Mouse (Mus musculus) stomach, postnatal 0 days (tissue): ENCODE data around the gene C1qtnf12. TPM values are rescaled to one million over a fixed set of nuclear protein-coding genes. Genes with fewer than 3 reads are reported as not detected.

Source experiments
- ATAC-seq: fragments of 200-750 bp; cut with Nextera tagmentation; 2 replicates; pipeline ENCODE4 v1.8.0; 2017; ENCODE audit not compliant: low FRiP score, low TSS enrichment
- DNase-seq: peaks from one replicate; pipeline ENCODE4 v3.0.0-alpha.2; 2016; ENCODE audit warnings: low spot score
- H3K27ac ChIP-seq: fragments of 300-500 bp; sonication (generic); replicated peaks from 2 replicates; pipeline ENCODE4 v1.5.1; 2014; ENCODE audit warnings: mild to moderate bottlenecking, control low read depth
- H3K27me3 ChIP-seq: fragments of 300-500 bp; sonication (generic); 2 replicates; pipeline ENCODE4 v1.6.1; 2014; ENCODE audit warnings: low read length; ENCODE audit not compliant: control insufficient read depth, insufficient read depth
- H3K36me3 ChIP-seq: fragments of 300-500 bp; sonication (generic); 2 replicates; pipeline ENCODE4 v1.6.1; 2014; ENCODE audit warnings: low read length, mixed read lengths; ENCODE audit not compliant: control insufficient read depth, insufficient read depth
- H3K4me1 ChIP-seq: fragments of 300-500 bp; sonication (generic); replicated peaks from 2 replicates; pipeline ENCODE4 v1.6.1; 2014; ENCODE audit warnings: antibody characterized with exemption; ENCODE audit not compliant: control insufficient read depth, insufficient read depth
- H3K4me2 ChIP-seq: fragments of 300-500 bp; sonication (generic); replicated peaks from 2 replicates; pipeline ENCODE4 v1.6.1; 2014; ENCODE audit warnings: low read depth, mild to moderate bottlenecking, control low read depth, moderate library complexity
- H3K4me3 ChIP-seq: fragments of 300-500 bp; sonication (generic); 2 replicates; pipeline ENCODE4 v1.5.1; 2014; ENCODE audit warnings: low read depth, low read length, control low read depth
- H3K9ac ChIP-seq: fragments of 300-500 bp; sonication (generic); 2 replicates; pipeline ENCODE4 v1.6.1; 2014; ENCODE audit warnings: mild to moderate bottlenecking, low read length, control low read depth, mixed read lengths
- H3K9me3 ChIP-seq: fragments of 300-500 bp; sonication (generic); 2 replicates; pipeline ENCODE4 v1.6.1; 2016; ENCODE audit warnings: low read length; ENCODE audit not compliant: control insufficient read depth
- CTCF ChIP-seq: IDR thresholded peaks from 2 replicates; pipeline ENCODE4 v1.5.1; 2016; ENCODE audit warnings: antibody characterized with exemption, low read depth, mild to moderate bottlenecking, moderate library complexity
- EP300 ChIP-seq: optimal IDR thresholded peaks from 2 replicates; pipeline ENCODE3; 2016; ENCODE audit warnings: antibody characterized with exemption
- WGBS: fragments of 180-500 bp; shearing (Covaris S2); extraction: QIAGEN DNeasy Blood & Tissue Kit; methylation state at CpG from one replicate; pipeline ENCODE4 v1.1.7; 2014; 5-methylcytosine and 5-hydroxymethylcytosine counted together
- polyA plus RNA-seq: library from polyadenylated mRNA; unstranded; fragments of >200 nt; fragmentation: Nextera tagmentation; extraction: Ambion mirVana; gene quantifications from 2 replicates; pipeline ENCODE4 v1.2.1, GENCODE M21; 2015

The C1qtnf12 gene
- polyA plus RNA-seq, 1 experiment from 2014 or later = 48.5 TPM

DNA sequence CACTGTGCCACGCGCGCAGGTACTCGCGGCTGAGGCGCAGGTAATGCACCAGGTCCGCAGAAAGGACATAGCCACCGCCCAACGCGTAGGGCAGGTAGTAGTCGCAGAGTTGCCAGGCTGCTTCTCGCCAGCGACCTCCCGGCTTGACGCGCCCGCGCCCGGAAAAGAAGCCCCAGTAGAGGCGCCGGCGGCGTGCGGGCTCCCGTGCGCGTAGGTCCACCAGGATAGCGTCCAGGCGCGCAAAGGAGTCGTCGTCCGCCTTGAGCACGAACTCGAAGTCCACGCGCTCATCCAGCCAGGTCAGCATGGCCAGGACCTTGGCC lies 29.8 kb downstream of the C1qtnf12 start:
- H3K4me1 ChIP-seq = peaks cover 11% of the 10 kb centered on the region
- TF ChIP-seq CTCF = no peak
- TF ChIP-seq EP300 = no peak
- H3K27me3 ChIP-seq = no peaks in the 10 kb centered on the region
- ATAC-seq (peak; percentile 9; the same call in 1 of the 2 replicates), DNase-seq (no peak)
- H3K9me3 ChIP-seq = no peaks in the 10 kb centered on the region
- H3K27ac ChIP-seq = peak overlapping the region; percentile 95
- H3K4me2 ChIP-seq = peak overlapping the region; percentile 96
- H3K4me3 ChIP-seq = peak overlapping the region; percentile 92
- H3K36me3 ChIP-seq = peaks cover 2% of the 10 kb centered on the region; the same call in 1 of the 2 replicates
- 18% methylated on average over 36 of the region's 37 CpGs for WGBS
- peak overlapping the region; percentile 78 for H3K9ac ChIP-seq

- peaks cover 11% of the 10 kb centered on the region for H3K4me1 ChIP-seq
- no peak for TF ChIP-seq EP300
- TF ChIP-seq CTCF = peak; percentile 79
- peak within 1 kb of the TSS; percentile 96 for H3K4me2 ChIP-seq
- peaks cover 2% of the 10 kb centered on the region; the same call in 1 of the 2 replicates for H3K36me3 ChIP-seq
- H3K9ac ChIP-seq = peak within 1 kb of the TSS; percentile 87
- ATAC-seq (peak; percentile 91), DNase-seq (peak; percentile 91)
- peak within 1 kb of the TSS; percentile 95 for H3K27ac ChIP-seq
- H3K27me3 ChIP-seq = no peaks in the 10 kb centered on the region
- WGBS = under 1% methylated on average over 90 of the region's 99 CpGs
- peak within 1 kb of the TSS; percentile 92 for H3K4me3 ChIP-seq
- no peaks in the 10 kb centered on the region for H3K9me3 ChIP-seq
Measured at GRCm38 (mm10) chr4:155992241-155992905, 30.3 kb downstream of the C1qtnf12 start, which contains the start of the genes B3galt6 and Sdf4. Gene B3galt6, minus strand, starts transcription at chr4:155992649. Gene Sdf4, plus strand, starts transcription at chr4:155992872.

- Histone ChIP-seq H3K4me3 (peak overlapping the region; percentile 92), H3K27me3 (no peaks in the 10 kb centered on the region), H3K27ac (peak overlapping the region; percentile 95), H3K9ac (peak overlapping the region; percentile 87), H3K36me3 (peaks cover 5% of the 10 kb centered on the region; the same call in 1 of the 2 replicates), H3K4me2 (peak overlapping the region; percentile 66), H3K9me3 (no peaks in the 10 kb centered on the region), H3K4me1 (peaks cover 11% of the 10 kb centered on the region)
- WGBS = under 1% methylated on average over 68 of the region's 70 CpGs
- TF ChIP-seq EP300 (no peak), CTCF (peak; percentile 21; the same call in 1 of the 2 replicates)
- DNase-seq = peak; percentile 94
- peak; percentile 86 for ATAC-seq
Measured at GRCm38 (mm10) chr4:155992906-155993547, 30.9 kb downstream of the C1qtnf12 start.

GRCm38 (mm10) chr4:155993606-155994005 lies 31.5 kb downstream of the C1qtnf12 start:
- ATAC-seq (no peak), DNase-seq (no peak)
- H3K4me1 ChIP-seq = peaks cover 11% of the 10 kb centered on the region
- 3% methylated on average over 15 of the region's 15 CpGs for WGBS
- H3K36me3 ChIP-seq = peaks cover 6% of the 10 kb centered on the region; the same call in 1 of the 2 replicates
- TF ChIP-seq CTCF = no peak
- TF ChIP-seq EP300 = no peak
- H3K27me3 ChIP-seq = no peaks in the 10 kb centered on the region
- H3K27ac ChIP-seq = peak overlapping the region; percentile 95
- H3K4me3 ChIP-seq = peak overlapping the region; percentile 92
- peak overlapping the region; percentile 87 for H3K9ac ChIP-seq
- H3K9me3 ChIP-seq = no peaks in the 10 kb centered on the region
- peak overlapping the region; percentile 66 for H3K4me2 ChIP-seq

GRCm38 (mm10) chr4:156004109-156004508 lies 42.0 kb downstream of the C1qtnf12 start:
- H3K4me1 ChIP-seq = no peaks in the 10 kb centered on the region
- H3K27me3 ChIP-seq = no peaks in the 10 kb centered on the region
- WGBS = 90% methylated on average over 3 of the region's 3 CpGs
- no peaks in the 10 kb centered on the region for H3K9me3 ChIP-seq
- no peak overlapping the region for H3K4me2 ChIP-seq
- no peak overlapping the region for H3K9ac ChIP-seq
- TF ChIP-seq CTCF (no peak), EP300 (no peak)
- H3K27ac ChIP-seq = no peak overlapping the region
- H3K36me3 ChIP-seq = peaks cover 31% of the 10 kb centered on the region
- ATAC-seq (no peak), DNase-seq (no peak)
- H3K4me3 ChIP-seq = no peak overlapping the region

- no peak overlapping the region for H3K4me2 ChIP-seq
- ATAC-seq (no peak), DNase-seq (no peak)
- no peak overlapping the region for H3K9ac ChIP-seq
- no peaks in the 10 kb centered on the region for H3K27me3 ChIP-seq
- WGBS = 87% methylated on average over 4 of the region's 4 CpGs
- TF ChIP-seq CTCF (no peak), EP300 (no peak)
- no peak overlapping the region for H3K27ac ChIP-seq
- H3K9me3 ChIP-seq = no peaks in the 10 kb centered on the region
- H3K4me1 ChIP-seq = no peaks in the 10 kb centered on the region
- H3K4me3 ChIP-seq = no peak overlapping the region
- H3K36me3 ChIP-seq = peaks cover 29% of the 10 kb centered on the region
Measured at GRCm38 (mm10) chr4:156008369-156008768, 46.3 kb downstream of the C1qtnf12 start.
